ENCODE assay signal across 16 mouse cellular contexts in genomic region chr13:99149551-99150305, GRCm38 (mm10). TPM values are rescaled to one million over a fixed set of nuclear protein-coding genes. Genes with fewer than 3 reads are reported as not detected.
DNase-seq lines count a peak whose midpoint lies in the region; ATAC-seq lines count a peak whose summit lies in the region.
"Had no signal": no experiment of that assay in that cellular context is flagged by ENCODE, and none has a peak within 500 bp of the region (broad histone marks: within the 10 kb centered on the region; RNA-seq: fewer than 3 reads in every experiment).

No protein-coding gene starts in this region.

- no peaks in the 10 kb centered on the region for H3K9me3 ChIP-seq in forebrain, embryonic 13.5 days (replicated peaks)
- H3K9me3 ChIP-seq in intestine, embryonic 16.5 days (ENCODE audit: control insufficient read depth, low read length): no peaks in the 10 kb centered on the region
- H3K9me3 ChIP-seq: G1E; liver, embryonic 12.5 days; neural tube, embryonic 12.5 days had no signal

- H3K4me1 ChIP-seq in forebrain, embryonic 13.5 days: peaks cover 33% of the 10 kb centered on the region
- H3K4me1 ChIP-seq in intestine, embryonic 16.5 days (ENCODE audit: control insufficient read depth, insufficient read depth, low read length): no peaks in the 10 kb centered on the region; the same call in 1 of the 2 replicates
- H3K4me1 ChIP-seq: liver, embryonic 12.5 days had no signal

- H3K4me3 ChIP-seq in forebrain, embryonic 13.5 days: no peak overlapping the region
- H3K4me3 ChIP-seq in intestine, embryonic 16.5 days (ENCODE audit: low read length): no peak overlapping the region
- H3K4me3 ChIP-seq: heart, adult 2 months; liver, embryonic 12.5 days; megakaryocyte, embryonic 14.5 days; neural tube, embryonic 12.5 days had no signal

- H3K27ac ChIP-seq in forebrain, embryonic 13.5 days: 0 out of 2 replicates have a peak overlapping the region, but pooled peaks have one; percentile 19
- H3K27ac ChIP-seq in intestine, embryonic 16.5 days (ENCODE audit: low read length): no peak overlapping the region
- H3K27ac ChIP-seq: heart, adult 2 months; liver, embryonic 12.5 days; neural tube, embryonic 12.5 days had no signal

- 17% methylated on average over 14 of the region's 14 CpGs for WGBS in forebrain, embryonic 13.5 days
- 71% methylated on average over 14 of the region's 14 CpGs for WGBS in intestine, embryonic 16.5 days

- DNase-seq in kidney, postnatal 10 days: peak; percentile 49
- no peak for DNase-seq in kidney, postnatal 25 days
- DNase-seq in right cerebral cortex, postnatal 4 days: peak; percentile 68
- DNase-seq in right cerebral cortex, postnatal 36 days (ENCODE audit: low spot score in 2 of 2): no peak
- peak; percentile 34 for DNase-seq in retina, postnatal 1 day
- DNase-seq: adrenal gland, postnatal 25 days; cerebellum, postnatal 25 days; heart, adult 2 months; kidney, adult 11 months had no signal

- no peaks in the 10 kb centered on the region for H3K36me3 ChIP-seq in forebrain, embryonic 13.5 days (ENCODE audit: poor library complexity, severe bottlenecking)
- no peaks in the 10 kb centered on the region for H3K36me3 ChIP-seq in intestine, embryonic 16.5 days (ENCODE audit: control insufficient read depth, insufficient read depth, low read length)
- H3K36me3 ChIP-seq: G1E; liver, embryonic 12.5 days; neural tube, embryonic 12.5 days had no signal

- H3K27me3 ChIP-seq in forebrain, embryonic 13.5 days: 0 out of 2 replicates have a peak, but pooled peaks cover 7% of the 10 kb centered on the region
- H3K27me3 ChIP-seq in intestine, embryonic 16.5 days (replicated peaks; ENCODE audit: control insufficient read depth, insufficient read depth, low read length): no peaks in the 10 kb centered on the region
- H3K27me3 ChIP-seq: neural tube, embryonic 12.5 days had no signal

- no peak overlapping the region for H3K9ac ChIP-seq in forebrain, embryonic 13.5 days
- no peak overlapping the region for H3K9ac ChIP-seq in intestine, embryonic 16.5 days (ENCODE audit: low read depth, low read length)
- H3K9ac ChIP-seq: liver, embryonic 12.5 days; neural tube, embryonic 12.5 days had no signal

- peak; percentile 44; the same call in 1 of the 2 replicates for ATAC-seq in forebrain, embryonic 13.5 days
- ATAC-seq in inflammation-experienced regulatory T-cells, adult 6 months: no peak
- no peak for ATAC-seq in intestine, embryonic 16.5 days
- ATAC-seq: liver, embryonic 12.5 days had no signal

- no peak overlapping the region for H3K4me2 ChIP-seq in forebrain, embryonic 13.5 days
- no peak overlapping the region for H3K4me2 ChIP-seq in intestine, embryonic 16.5 days (ENCODE audit: low read depth, low read length)
- H3K4me2 ChIP-seq: liver, embryonic 12.5 days; neural tube, embryonic 12.5 days had no signal

RNA-seq across cellular contexts. Expression of gene Zfp366, which starts 34.9 kb away (rescaled TPM):
- polyA plus RNA-seq in forebrain, embryonic 13.5 days (2015; fragmentation: Nextera tagmentation; extraction: Ambion mirVana): 0.49 and 0.53 TPM in 2 replicates
- under 1 TPM in 1 of 3 experiments, not detected in 2; 0.20 TPM for polyA plus RNA-seq in inflammation-experienced regulatory T-cells, adult 6 months (2017; shearing (Covaris generic))
- 0.50 and 0.53 TPM in 2 replicates for polyA plus RNA-seq in intestine, embryonic 16.5 days (2015; fragmentation: Nextera tagmentation; extraction: Ambion mirVana)
- polyA plus RNA-seq: G1E had no signal

Comparison
In these comparisons a context has a peak if more than half of its experiments do, and no peak if none do; other contexts are left out.
1. DNase-seq: peak in kidney, postnatal 10 days (single experiment), right cerebral cortex, postnatal 4 days (single experiment) and retina, postnatal 1 day (single experiment); none in kidney, postnatal 25 days (0 of 2) and right cerebral cortex, postnatal 36 days (0 of 2).